Mouse (Mus musculus) G1E (cell line): ENCODE results near the gene Hsd17b6.

ENCODE experiments used
- CTCF ChIP-seq: IDR thresholded peaks from 2 replicates; pipeline ENCODE4 v1.5.1; 2012; ENCODE audit warnings: low read depth, low read length, inconsistent platforms, mixed read lengths
- GATA1 ChIP-seq: IDR thresholded peaks from 2 replicates; pipeline ENCODE4 v1.6.1; 2012; ENCODE audit warnings: borderline replicate concordance, low read length, inconsistent platforms, mixed read lengths
- GATA2 ChIP-seq: IDR thresholded peaks from 2 replicates; pipeline ENCODE4 v1.6.1; 2012; ENCODE audit warnings: low read depth, low read length, inconsistent platforms, borderline replicate concordance

GRCm38 (mm10) chr10:127962451-127962850, 45.0 kb downstream of the Hsd17b6 start:
- TF ChIP-seq GATA2 = no peak
- no peak for TF ChIP-seq GATA1
- no peak for TF ChIP-seq CTCF
